Comparison of ENCODE assay signal across 15 mouse cellular contexts in genomic region chr11:117087036-117087799, GRCm38 (mm10). TPM values are rescaled to one million over a fixed set of nuclear protein-coding genes. Genes with fewer than 3 reads are reported as not detected.
DNase-seq lines count a peak whose midpoint lies in the region; ATAC-seq and TF ChIP-seq lines count a peak whose summit lies in the region.
"Had no signal": no experiment of that assay in that cellular context is flagged by ENCODE, and none has a peak within 500 bp of the region (broad histone marks: within the 10 kb centered on the region; RNA-seq: fewer than 3 reads in every experiment).

No protein-coding gene starts in this region.

- H3K4me3 ChIP-seq in layer of hippocampus, adult 2 months, result no peak overlapping the region
- no peak overlapping the region for H3K4me3 ChIP-seq in ES-E14 (ENCODE audit: insufficient read depth in 1 of 2, low read depth in 1 of 2, low read length in 2 of 2, poor library complexity in 1 of 2, severe bottlenecking in 1 of 2)
- no peak overlapping the region for H3K4me3 ChIP-seq in forebrain, embryonic 16.5 days (replicated peaks; ENCODE audit: low read length)
- no peak overlapping the region for H3K4me3 ChIP-seq in forebrain, embryonic 10.5 days
- H3K4me3 ChIP-seq: embryonic facial prominence, embryonic 15.5 days; liver, embryonic 12.5 days; midbrain, embryonic 15.5 days had no signal

- no peak for ATAC-seq in forebrain, embryonic 16.5 days
- ATAC-seq: liver, embryonic 12.5 days; midbrain, embryonic 15.5 days had no signal

- in situ Hi-C loops in ES-E14 (cut with MboI; ENCODE audit: low sequenced_read_pairs in 2 of 2, unreplicated experiment in 2 of 2), result no loop called here

- no peaks in the 10 kb centered on the region for H3K27me3 ChIP-seq in forebrain, embryonic 16.5 days (replicated peaks; ENCODE audit: control insufficient read depth, insufficient read depth, low read length)
- no peaks in the 10 kb centered on the region for H3K27me3 ChIP-seq in forebrain, embryonic 10.5 days (ENCODE audit: poor library complexity, severe bottlenecking)
- H3K27me3 ChIP-seq: embryonic facial prominence, embryonic 15.5 days; midbrain, embryonic 15.5 days had no signal

- 87% methylated on average over 9 of the region's 9 CpGs for WGBS in forebrain, embryonic 16.5 days
- 89% methylated on average over 9 of the region's 9 CpGs for WGBS in forebrain, embryonic 10.5 days

- no peak for TF ChIP-seq CTCF in layer of hippocampus, adult 2 months (conservative IDR thresholded peaks at IDR 0.05)

- H3K4me2 ChIP-seq in forebrain, embryonic 16.5 days (ENCODE audit: low read length), result no peak overlapping the region
- H3K4me2 ChIP-seq: embryonic facial prominence, embryonic 15.5 days; liver, embryonic 12.5 days; midbrain, embryonic 15.5 days had no signal

- H3K36me3 ChIP-seq in ES-E14 (ENCODE audit: control insufficient read depth, insufficient read depth, low read length, poor library complexity, severe bottlenecking), result no peaks in the 10 kb centered on the region
- no peaks in the 10 kb centered on the region for H3K36me3 ChIP-seq in forebrain, embryonic 16.5 days (ENCODE audit: control insufficient read depth, insufficient read depth)
- H3K36me3 ChIP-seq in forebrain, embryonic 10.5 days (replicated peaks), result peaks cover 20% of the 10 kb centered on the region
- H3K36me3 ChIP-seq: embryonic facial prominence, embryonic 15.5 days; liver, embryonic 12.5 days had no signal

- H3K27ac ChIP-seq in layer of hippocampus, adult 2 months, result peak overlapping the region; percentile 44; the same call in 1 of the 2 replicates
- H3K27ac ChIP-seq in ES-E14 (ENCODE audit: insufficient read depth, low read depth, low read length, poor library complexity, severe bottlenecking), result peak overlapping the region; percentile 83; the same call in 1 of the 2 replicates
- H3K27ac ChIP-seq in forebrain, embryonic 16.5 days (ENCODE audit: low read length), result no peak overlapping the region
- H3K27ac ChIP-seq in forebrain, embryonic 10.5 days, result no peak overlapping the region
- H3K27ac ChIP-seq: liver, embryonic 12.5 days; midbrain, embryonic 15.5 days had no signal

- peaks cover 11 to 31% of the 10 kb centered on the region in 2 experiments; a peak in 3 of 4 replicates for H3K4me1 ChIP-seq in ES-E14 (ENCODE audit: control insufficient read depth in 2 of 2, insufficient read depth in 2 of 2, low read length in 2 of 2, poor library complexity in 1 of 2)
- 0 out of 2 replicates have a peak, but pooled peaks cover 3% of the 10 kb centered on the region for H3K4me1 ChIP-seq in forebrain, embryonic 16.5 days (replicated peaks; ENCODE audit: control insufficient read depth, insufficient read depth, low read length)
- H3K4me1 ChIP-seq in forebrain, embryonic 10.5 days, result peaks cover 33% of the 10 kb centered on the region

- H3K9ac ChIP-seq in ES-E14 (ENCODE audit: insufficient read depth, low read depth, low read length, poor library complexity, severe bottlenecking), result no peak overlapping the region
- no peak overlapping the region for H3K9ac ChIP-seq in forebrain, embryonic 16.5 days (replicated peaks; ENCODE audit: low read depth, low read length)
- H3K9ac ChIP-seq: embryonic facial prominence, embryonic 15.5 days; liver, embryonic 12.5 days; midbrain, embryonic 15.5 days had no signal

- DNase-seq in layer of hippocampus, adult 2 months (ENCODE audit: low spot score in 2 of 2), result no peak
- no peak for DNase-seq in layer of hippocampus, postnatal 25 days (ENCODE audit: extremely low spot score in 1 of 2, low spot score in 1 of 2)
- DNase-seq in ES-E14 (ENCODE audit: low read depth, low spot score), result no peak
- DNase-seq in heart, adult 18-20 months, result peak; percentile 66 to 81
- peak; percentile 55 for DNase-seq in heart, postnatal 4 days
- DNase-seq in spleen, postnatal 4 days (ENCODE audit: low spot score in 2 of 2), result no peak
- no peak for DNase-seq in forebrain, embryonic 10.5 days (ENCODE audit: extremely low spot score, low spot score)
- DNase-seq: cerebellum, postnatal 10 days; kidney, adult 8-10 months; right cerebral cortex, postnatal 4 days; thymus, adult 18-20 months had no signal

- H3K9me3 ChIP-seq in ES-E14 (ENCODE audit: control insufficient read depth, insufficient read depth, low read depth, low read length), result no peaks in the 10 kb centered on the region
- no peaks in the 10 kb centered on the region for H3K9me3 ChIP-seq in forebrain, embryonic 16.5 days (ENCODE audit: control insufficient read depth, low read length)
- H3K9me3 ChIP-seq in forebrain, embryonic 10.5 days, result no peaks in the 10 kb centered on the region; the same call in 1 of the 2 replicates
- H3K9me3 ChIP-seq: embryonic facial prominence, embryonic 15.5 days; liver, embryonic 12.5 days; midbrain, embryonic 15.5 days had no signal

TF ChIP-seq in ES-E14, 5 proteins besides CTCF, POLR2A, EP300 and RAD21:
- TF ChIP-seq ZNF384 (IDR thresholded peaks at IDR 0.05; ENCODE audit: low read depth, low read length), result no peak
- no peak for TF ChIP-seq CHD2 (IDR thresholded peaks at IDR 0.05; ENCODE audit: low read depth, low read length)
- TF ChIP-seq HCFC1 (IDR thresholded peaks at IDR 0.05; ENCODE audit: borderline replicate concordance, insufficient read depth, low read length), result no peak
- no peak for TF ChIP-seq MAFK (IDR thresholded peaks at IDR 0.05; ENCODE audit: insufficient read depth, low read depth, low read length)
- TF ChIP-seq ZC3H11A (IDR thresholded peaks at IDR 0.05; ENCODE audit: borderline replicate concordance, low read depth, low read length), result no peak

RNA-seq across cellular contexts. Expression of gene Sec14l1, which starts 27.8 kb away (rescaled TPM):
- 100 to 1,000 TPM; 226 to 239 TPM for total RNA-seq in layer of hippocampus, adult 2 months (2021)
- total RNA-seq in layer of hippocampus, postnatal 25 days (2021), result 100 to 1,000 TPM; 216 to 234 TPM
- total RNA-seq in ES-E14 (2012; rRNA removed), result 36.7 and 43.6 TPM in 2 replicates
- 10 to 100 TPM; 86.8 to 98.2 TPM for total RNA-seq in heart, adult 18-20 months (2021)
- total RNA-seq in heart, postnatal 4 days (2021), result 10 to 100 TPM; 78.4 to 81.7 TPM
- 76.9 and 83.7 TPM in 2 replicates for polyA plus RNA-seq in forebrain, embryonic 16.5 days (2015; fragmentation: Nextera tagmentation; extraction: Ambion mirVana)
- 44.3 and 46.7 TPM in 2 replicates for polyA plus RNA-seq in forebrain, embryonic 10.5 days (2016; fragmentation: Nextera tagmentation; extraction: Ambion mirVana)

Comparison
In these comparisons a context has a peak if more than half of its experiments do, and no peak if none do; other contexts are left out.
1. DNase-seq: peak in heart, adult 18-20 months (2 of 2) and heart, postnatal 4 days (single experiment); none in layer of hippocampus, adult 2 months (0 of 2), layer of hippocampus, postnatal 25 days (0 of 2), ES-E14 (single experiment), spleen, postnatal 4 days (0 of 2) and forebrain, embryonic 10.5 days (single experiment).
2. H3K27ac ChIP-seq: peak in layer of hippocampus, adult 2 months (single experiment) and ES-E14 (single experiment); none in forebrain, embryonic 16.5 days (single experiment) and forebrain, embryonic 10.5 days (single experiment).